Mouse (Mus musculus) bone marrow macrophage, adult 2 months (primary cell): ENCODE measurements around the gene Olfr97.

Source experiments
- CTCF ChIP-seq: IDR thresholded peaks from 2 replicates; pipeline ENCODE4 v1.5.1; 2012; ENCODE audit warnings: low read depth, mild to moderate bottlenecking, low read length, moderate library complexity
- POLR2A ChIP-seq: IDR thresholded peaks from 2 replicates; pipeline ENCODE4 v1.6.1; 2012; ENCODE audit warnings: mild to moderate bottlenecking, low read depth, low read length, borderline replicate concordance

- TF ChIP-seq CTCF = no peak
- no peak for TF ChIP-seq POLR2A
Observed at GRCm38 (mm10) chr17:37275626-37276248, 38.6 kb upstream of the Olfr97 start.
